Comparison of ENCODE assay signal across 25 mouse cellular contexts in the genomic region with DNA sequence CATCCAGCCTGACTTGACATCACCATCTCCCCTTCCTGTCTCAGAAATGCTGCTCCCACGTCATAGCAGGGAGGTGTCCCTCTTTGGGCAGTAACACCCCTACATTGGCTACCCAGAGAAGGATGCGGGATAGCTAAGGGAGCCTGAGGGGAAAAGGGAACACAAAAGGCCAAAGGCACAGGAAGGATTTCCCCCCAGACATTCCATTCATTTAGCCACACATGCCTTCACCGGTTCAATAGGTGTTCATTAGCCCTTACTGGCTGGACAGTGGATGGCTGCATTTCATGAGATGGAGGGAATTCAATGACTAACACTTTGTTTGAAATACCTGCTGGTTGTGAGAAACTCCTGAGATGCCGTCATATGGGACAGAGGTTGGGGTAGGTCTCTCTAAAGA. TPM values are rescaled to one million over a fixed set of nuclear protein-coding genes. Genes with fewer than 3 reads are reported as not detected.
DNase-seq lines count a peak whose midpoint lies in the region; ATAC-seq and TF ChIP-seq lines count a peak whose summit lies in the region.
"Had no signal": no experiment of that assay in that cellular context is flagged by ENCODE, and none has a peak within 500 bp of the region (broad histone marks: within the 10 kb centered on the region; RNA-seq: fewer than 3 reads in every experiment).

No protein-coding gene starts in this region.

- no peak for TF ChIP-seq CTCF in ES-Bruce4 (IDR thresholded peaks at IDR 0.05; ENCODE audit: low read depth, low read length)
- TF ChIP-seq CTCF in Patski (IDR thresholded peaks at IDR 0.05): no peak

- no peaks in the 10 kb centered on the region for H3K9me3 ChIP-seq in heart, embryonic 13.5 days
- H3K9me3 ChIP-seq in kidney, embryonic 16.5 days (ENCODE audit: low read length): no peaks in the 10 kb centered on the region
- no peaks in the 10 kb centered on the region for H3K9me3 ChIP-seq in ES-Bruce4 (replicated peaks; ENCODE audit: control insufficient read depth, insufficient read depth, low read length, poor library complexity, severe bottlenecking)
- H3K9me3 ChIP-seq: hindbrain, embryonic 12.5 days; limb, embryonic 13.5 days; liver, embryonic 13.5 days; megakaryocyte, embryonic 14.5 days had no signal

- 70% methylated on average over 4 of the region's 4 CpGs for WGBS in heart, embryonic 13.5 days
- 64% methylated on average over 4 of the region's 4 CpGs for WGBS in kidney, embryonic 16.5 days

- no peak overlapping the region; the same call in 1 of the 2 replicates for H3K9ac ChIP-seq in heart, embryonic 13.5 days
- H3K9ac ChIP-seq in kidney, embryonic 16.5 days (replicated peaks; ENCODE audit: low read length): no peak overlapping the region
- H3K9ac ChIP-seq in ES-Bruce4 (ENCODE audit: low read depth, poor library complexity, severe bottlenecking): no peak overlapping the region
- H3K9ac ChIP-seq: hindbrain, embryonic 12.5 days; limb, embryonic 13.5 days; liver, embryonic 13.5 days had no signal

- H3K27me3 ChIP-seq in heart, embryonic 13.5 days (replicated peaks): no peaks in the 10 kb centered on the region
- no peaks in the 10 kb centered on the region for H3K27me3 ChIP-seq in kidney, embryonic 16.5 days (ENCODE audit: insufficient read depth, low read length)
- H3K27me3 ChIP-seq in ES-Bruce4 (ENCODE audit: control insufficient read depth, insufficient read depth, low read length, poor library complexity, severe bottlenecking) (no peaks in the 10 kb centered on the region), Patski (no peaks in the 10 kb centered on the region)
- H3K27me3 ChIP-seq: hindbrain, embryonic 12.5 days; limb, embryonic 13.5 days; liver, embryonic 13.5 days; megakaryocyte, embryonic 14.5 days had no signal

- DNase-seq in heart, postnatal 36 days: no peak
- DNase-seq in kidney, postnatal 14 days: no peak
- peak; percentile 39 for DNase-seq in Patski (ENCODE audit: low read depth, low spot score)
- DNase-seq in adrenal gland, adult 18-20 months (ENCODE audit: low spot score in 2 of 2): no peak
- DNase-seq: cerebellum, postnatal 10 days; gastrocnemius, postnatal 14 days; liver, embryonic 13.5 days; lung, postnatal 14 days; right cerebral cortex, postnatal 4 days had no signal

- intact Hi-C loops in heart, postnatal 36 days (cut with DNase I): no loop called here

- POLR2A ChIA-PET in Patski (lab: Charles Lee): no interaction called here

- in situ Hi-C loops in Patski (cut with MboI; ENCODE audit: low pct_unique_long_range_greater_than_20kb): no loop called here

- H3K27ac ChIP-seq in heart, embryonic 13.5 days (replicated peaks): peak overlapping the region; percentile 97
- H3K27ac ChIP-seq in kidney, embryonic 16.5 days (ENCODE audit: low read length): 0 out of 2 replicates have a peak overlapping the region, but pooled peaks have one; percentile 4
- no peak overlapping the region for H3K27ac ChIP-seq in ES-Bruce4 (ENCODE audit: insufficient read depth, low read length)
- H3K27ac ChIP-seq: hindbrain, embryonic 12.5 days; limb, embryonic 13.5 days; liver, embryonic 13.5 days; stomach, postnatal 0 days had no signal

- ATAC-seq in heart, embryonic 13.5 days (ENCODE audit: extremely low read depth, insufficient number of reproducible peaks, low FRiP score, low TSS enrichment): no peak
- ATAC-seq in kidney, embryonic 16.5 days (ENCODE audit: low FRiP score, low TSS enrichment): no peak
- ATAC-seq in Patski: peak; percentile 95
- ATAC-seq: activated CD4-positive, CD25-positive, alpha-beta regulatory T cell, adult 4 months; inflammation-experienced regulatory T-cells, adult 6 months had no signal

- 0 out of 2 replicates have a peak, but pooled peaks have one; percentile 15 for TF ChIP-seq EP300 in ES-Bruce4 (IDR thresholded peaks at IDR 0.05; ENCODE audit: insufficient read depth, low read depth, low read length)

- H3K4me2 ChIP-seq in heart, embryonic 13.5 days: no peak overlapping the region
- H3K4me2 ChIP-seq in kidney, embryonic 16.5 days (replicated peaks; ENCODE audit: low read depth, low read length): no peak overlapping the region
- H3K4me2 ChIP-seq: hindbrain, embryonic 12.5 days; limb, embryonic 13.5 days; liver, embryonic 13.5 days had no signal

- peaks cover 88% of the 10 kb centered on the region for H3K4me1 ChIP-seq in heart, embryonic 13.5 days
- peaks cover 49% of the 10 kb centered on the region for H3K4me1 ChIP-seq in kidney, embryonic 16.5 days (ENCODE audit: insufficient read depth, low read length)
- H3K4me1 ChIP-seq in ES-Bruce4 (ENCODE audit: control insufficient read depth, insufficient read depth, low read length): no peaks in the 10 kb centered on the region

- CTCF ChIA-PET in Patski (lab: Charles Lee): interaction anchor here (1.4 to 1.5 kb wide), 2 partner anchors 12 to 18 kb away, joined by 3 to 4 read pairs; a partner anchor contains a TSS

- TF ChIP-seq POLR2A in ES-Bruce4 (IDR thresholded peaks at IDR 0.05; ENCODE audit: insufficient read depth, low read length): no peak

- peaks cover 18% of the 10 kb centered on the region for H3K36me3 ChIP-seq in heart, embryonic 13.5 days
- peaks cover 4% of the 10 kb centered on the region; the same call in 1 of the 2 replicates for H3K36me3 ChIP-seq in kidney, embryonic 16.5 days (ENCODE audit: insufficient read depth, low read length)
- H3K36me3 ChIP-seq in ES-Bruce4 (ENCODE audit: control insufficient read depth, insufficient read depth, low read length, poor library complexity, severe bottlenecking): no peaks in the 10 kb centered on the region
- H3K36me3 ChIP-seq: liver, embryonic 13.5 days had no signal

- H3K4me3 ChIP-seq in heart, embryonic 13.5 days: no peak overlapping the region
- H3K4me3 ChIP-seq in kidney, embryonic 16.5 days (ENCODE audit: low read length): no peak overlapping the region
- H3K4me3 ChIP-seq in ES-Bruce4 (ENCODE audit: low read depth, low read length): no peak overlapping the region
- H3K4me3 ChIP-seq: hindbrain, embryonic 12.5 days; limb, embryonic 13.5 days; liver, embryonic 13.5 days; megakaryocyte, embryonic 14.5 days had no signal

RNA-seq across cellular contexts. Expression of a gene that starts 18.1 kb away (rescaled TPM):
- 15.7 and 20.7 TPM in 2 replicates for polyA plus RNA-seq in heart, embryonic 13.5 days (2015; fragmentation: Nextera tagmentation; extraction: Ambion mirVana)
- total RNA-seq in heart, postnatal 36 days (2021): 1 to 10 TPM; 1.6 to 2.5 TPM
- 26.4 and 29.9 TPM in 2 replicates for polyA plus RNA-seq in kidney, embryonic 16.5 days (2015; fragmentation: Nextera tagmentation; extraction: Ambion mirVana)
- 3.8 and 4.9 TPM in 2 replicates for polyA plus RNA-seq in ES-Bruce4 (2011; ENCODE audit: insufficient read depth, insufficient read length, low read depth, missing spikeins)
- polyA plus RNA-seq in Patski (2021): 17.8 TPM
- total RNA-seq in adrenal gland, adult 18-20 months (2021): 1 to 10 TPM; 1.3 to 2.5 TPM
- polyA plus RNA-seq: inflammation-experienced regulatory T-cells, adult 6 months had no signal

RNA-seq across cellular contexts. Expression of a gene that starts 40.2 kb away (rescaled TPM):
- polyA plus RNA-seq in heart, embryonic 13.5 days (2015; fragmentation: Nextera tagmentation; extraction: Ambion mirVana): 4.7 and 5.0 TPM in 2 replicates
- under 1 TPM; 0.39 to 0.60 TPM for total RNA-seq in heart, postnatal 36 days (2021)
- 6.8 and 7.4 TPM in 2 replicates for polyA plus RNA-seq in kidney, embryonic 16.5 days (2015; fragmentation: Nextera tagmentation; extraction: Ambion mirVana)
- polyA plus RNA-seq in ES-Bruce4 (2011; ENCODE audit: insufficient read depth, insufficient read length, low read depth, missing spikeins) (0.99 and 1.2 TPM in 2 replicates), Patski (2021) (1.8 TPM)
- under 1 TPM; 0.43 to 0.48 TPM for total RNA-seq in adrenal gland, adult 18-20 months (2021)
- polyA plus RNA-seq: activated CD4-positive, CD25-positive, alpha-beta regulatory T cell, adult 4 months had no signal

RNA-seq across cellular contexts. Expression of a gene that starts 54.7 kb away (rescaled TPM):
- polyA plus RNA-seq in heart, embryonic 13.5 days (2015; fragmentation: Nextera tagmentation; extraction: Ambion mirVana): not detected in 2 replicates
- not detected for total RNA-seq in heart, postnatal 36 days (2021)
- polyA plus RNA-seq in kidney, embryonic 16.5 days (2015; fragmentation: Nextera tagmentation; extraction: Ambion mirVana): 0.42 TPM in 1 of 2 replicates, not detected in the other
- polyA plus RNA-seq in ES-Bruce4 (2011; ENCODE audit: insufficient read depth, insufficient read length, low read depth, missing spikeins): not detected in 2 replicates
- polyA plus RNA-seq in Patski (2021): 0.27 TPM
- not detected for total RNA-seq in adrenal gland, adult 18-20 months (2021)
- total RNA-seq: adrenal gland, postnatal 14 days; gastrocnemius, postnatal 14 days; layer of hippocampus, postnatal 25 days; left cerebral cortex, postnatal 14 days had no signal
- polyA plus RNA-seq: activated CD4-positive, CD25-positive, alpha-beta regulatory T cell, adult 4 months; brain, embryonic 14.5 days; C2C12; embryonic facial prominence, embryonic 14.5 days; hindbrain, embryonic 12.5 days; inflammation-experienced regulatory T-cells, adult 6 months; kidney, embryonic 14.5 days; limb, embryonic 13.5 days; liver, embryonic 13.5 days had no signal
